Mouse (Mus musculus): Measurements from ENCODE around the gene Usp36. TPM values are rescaled to one million over a fixed set of nuclear protein-coding genes. Genes with fewer than 3 reads are reported as not detected.

Usp36 gene
- polyA plus RNA-seq, 1 experiment from 2014 or later = 25.6 TPM

DNA sequence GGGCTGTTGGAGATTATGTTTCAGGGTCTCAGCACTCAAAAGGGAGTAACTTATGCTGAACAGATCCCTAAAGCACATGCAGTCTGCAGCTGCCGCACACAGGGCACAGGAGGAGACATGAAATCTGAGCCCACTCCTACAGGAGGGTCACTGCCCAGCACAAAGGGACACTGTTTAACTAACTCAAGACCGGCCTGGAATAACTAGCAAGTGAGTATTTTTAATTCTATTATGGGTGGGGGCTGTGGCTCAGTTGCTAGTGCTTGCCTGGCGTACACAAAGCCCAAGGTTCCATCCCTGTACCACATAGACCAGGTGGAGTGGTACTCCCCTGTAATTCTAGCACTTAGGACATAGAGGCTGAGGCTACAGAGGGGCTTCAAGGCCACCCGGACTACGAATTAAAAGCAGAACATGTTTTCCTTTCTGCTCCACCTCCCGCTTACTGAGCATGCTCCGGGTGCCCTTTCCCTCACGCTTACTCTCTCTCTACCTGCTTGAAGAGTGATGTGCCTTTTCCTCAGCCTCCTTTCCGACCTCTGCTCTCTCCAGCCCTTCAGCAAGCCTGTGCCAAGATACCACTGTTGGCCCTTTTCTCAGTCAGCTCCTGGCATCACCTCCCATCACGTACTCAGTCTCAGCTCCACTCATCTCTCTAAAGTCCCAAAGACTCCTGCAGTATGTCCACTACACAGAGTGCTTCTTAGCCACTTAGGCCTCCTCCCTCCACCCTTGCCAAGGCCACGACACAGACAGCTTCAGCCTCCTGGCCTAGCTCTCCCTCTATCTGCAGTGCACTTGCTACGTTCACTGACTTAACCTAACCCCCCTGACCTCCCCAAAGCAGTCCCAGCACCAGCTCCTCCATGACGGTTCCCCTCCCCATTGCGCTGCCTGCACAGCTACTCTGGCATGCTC lies 50.5 kb downstream of the Usp36 start:
- Histone ChIP-seq H3K27me3 (ENCODE audit: low read depth, poor library complexity, severe bottlenecking) (no peaks in the 10 kb centered on the region), H3K36me3 (no peaks in the 10 kb centered on the region), H3K27ac (peak overlapping the region; percentile 91), H3K4me3 (peak overlapping the region; percentile 37), H3K9me3 (replicated peaks) (no peaks in the 10 kb centered on the region), H3K4me1 (peaks cover 69% of the 10 kb centered on the region)
- WGBS = 40% methylated on average over 14 of the region's 14 CpGs
- DNase-seq (ENCODE audit: low spot score) = peak; percentile 73

DNA sequence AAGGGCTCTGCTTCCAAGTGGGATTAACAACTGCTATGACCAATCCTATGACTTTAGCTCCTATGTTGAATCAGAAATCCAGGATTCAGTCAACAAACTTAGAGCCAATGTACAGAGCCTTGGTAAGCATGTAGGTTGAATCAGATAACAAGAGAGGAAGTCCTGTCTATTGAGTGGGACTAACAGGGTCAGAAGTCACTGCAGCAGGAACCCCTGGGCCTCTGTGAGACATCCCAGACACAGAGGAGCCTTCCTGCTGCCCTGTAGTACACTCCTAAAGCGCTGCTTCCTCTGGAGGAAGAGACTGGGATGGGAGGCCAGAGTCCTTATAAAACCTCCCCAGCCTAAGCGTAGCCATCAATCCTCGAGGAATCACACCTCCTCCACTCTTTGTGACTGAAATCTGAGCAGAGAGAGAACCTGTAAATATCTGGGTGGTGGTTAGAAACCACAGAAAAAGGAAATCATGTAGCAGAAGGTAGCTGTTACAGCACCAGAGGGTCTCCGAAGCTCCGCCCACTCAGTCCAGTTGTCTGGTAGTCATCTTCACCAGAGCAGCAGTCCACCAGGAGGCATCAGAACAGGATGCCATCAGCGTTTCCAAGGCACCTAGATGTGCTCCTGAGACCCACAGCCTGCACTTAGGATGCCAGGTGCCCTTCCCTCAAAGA lies 53.4 kb downstream of the Usp36 start:
- 45% methylated on average over 6 of the region's 6 CpGs for WGBS
- DNase-seq (ENCODE audit: low spot score) = no peak
- peaks cover 64% of the 10 kb centered on the region for H3K4me1 ChIP-seq
- H3K27me3 ChIP-seq (ENCODE audit: low read depth, poor library complexity, severe bottlenecking) = no peaks in the 10 kb centered on the region
- no peaks in the 10 kb centered on the region for H3K36me3 ChIP-seq
- H3K9me3 ChIP-seq (replicated peaks) = no peaks in the 10 kb centered on the region
- H3K27ac ChIP-seq = peak overlapping the region; percentile 91
- no peak overlapping the region for H3K4me3 ChIP-seq

DNA sequence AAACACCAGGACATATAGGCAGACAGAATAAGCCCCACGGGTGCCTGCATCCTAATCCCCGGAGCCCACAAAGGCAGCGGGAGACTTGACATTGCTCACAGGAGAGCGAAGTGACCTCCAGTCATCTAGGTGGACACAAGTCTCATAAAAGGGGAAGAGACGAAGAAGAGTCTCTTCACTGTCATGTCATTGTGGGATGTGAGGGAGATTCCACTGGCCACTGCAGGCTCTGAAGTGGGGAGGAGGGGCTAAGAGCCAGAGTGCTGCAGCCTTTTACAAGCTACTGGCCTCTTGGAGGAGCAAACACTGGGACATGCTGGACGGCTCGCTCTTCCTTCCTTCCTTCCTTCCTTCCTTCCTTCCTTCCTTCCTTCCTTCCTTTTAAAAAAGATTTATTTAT lies 55.1 kb downstream of the Usp36 start:
- Histone ChIP-seq H3K36me3 (no peaks in the 10 kb centered on the region), H3K27ac (no peak overlapping the region), H3K4me1 (peaks cover 51% of the 10 kb centered on the region), H3K9me3 (replicated peaks) (no peaks in the 10 kb centered on the region), H3K27me3 (ENCODE audit: low read depth, poor library complexity, severe bottlenecking) (no peaks in the 10 kb centered on the region), H3K4me3 (no peak overlapping the region)
- WGBS = 81% methylated on average over 7 of the region's 7 CpGs
- no peak for DNase-seq (ENCODE audit: low spot score)

DNA sequence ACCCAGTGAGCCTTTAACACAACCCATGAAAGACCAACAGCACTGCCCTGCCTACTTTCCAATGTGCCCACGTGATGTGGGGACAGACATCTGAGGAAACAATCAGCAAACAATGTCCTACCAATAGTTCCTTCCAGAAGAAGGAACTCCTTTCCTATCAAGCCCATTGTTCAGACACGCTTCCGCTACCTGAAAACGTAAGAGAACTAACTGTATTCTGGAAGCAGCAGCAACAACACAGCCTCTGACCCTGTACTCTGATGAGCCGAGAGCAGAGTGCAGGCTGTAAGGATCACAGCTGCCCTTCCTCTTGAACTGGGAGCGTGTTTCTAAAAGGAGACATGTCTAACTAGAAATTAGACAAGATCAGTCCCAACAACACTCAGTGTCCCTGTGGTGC lies 55.5 kb downstream of the Usp36 start:
- WGBS = 80% methylated on average over 6 of the region's 6 CpGs
- DNase-seq (ENCODE audit: low spot score) = no peak
- no peak overlapping the region for H3K4me3 ChIP-seq
- H3K36me3 ChIP-seq = no peaks in the 10 kb centered on the region
- H3K27me3 ChIP-seq (ENCODE audit: low read depth, poor library complexity, severe bottlenecking) = no peaks in the 10 kb centered on the region
- peaks cover 46% of the 10 kb centered on the region for H3K4me1 ChIP-seq
- H3K27ac ChIP-seq = no peak overlapping the region
- no peaks in the 10 kb centered on the region for H3K9me3 ChIP-seq (replicated peaks)

DNA sequence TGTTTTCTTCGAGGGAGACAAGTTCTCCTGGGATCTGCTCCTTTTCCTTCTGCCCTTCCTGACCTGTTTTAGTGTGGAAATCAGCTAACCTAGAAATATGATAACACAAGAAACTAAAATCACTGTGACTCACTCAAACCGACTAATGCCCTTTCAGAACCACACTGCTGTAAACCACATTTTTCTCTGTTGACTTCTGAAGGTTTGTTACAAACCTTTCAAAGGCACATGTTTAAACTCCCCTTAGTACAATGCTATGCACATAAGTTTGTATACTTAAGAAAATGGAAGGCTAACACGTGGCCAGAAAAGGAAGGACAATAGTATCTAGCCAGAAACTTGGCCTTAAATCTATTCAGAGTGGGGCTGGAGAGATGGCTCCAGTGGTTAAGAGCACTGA lies 56.1 kb downstream of the Usp36 start:
- H3K36me3 ChIP-seq = no peaks in the 10 kb centered on the region
- no peak overlapping the region for H3K27ac ChIP-seq
- H3K9me3 ChIP-seq (replicated peaks) = no peaks in the 10 kb centered on the region
- no peaks in the 10 kb centered on the region for H3K27me3 ChIP-seq (ENCODE audit: low read depth, poor library complexity, severe bottlenecking)
- peaks cover 41% of the 10 kb centered on the region for H3K4me1 ChIP-seq
- DNase-seq (ENCODE audit: low spot score) = no peak
- H3K4me3 ChIP-seq = no peak overlapping the region
- WGBS = 84% methylated on average over 3 of the region's 3 CpGs

DNA sequence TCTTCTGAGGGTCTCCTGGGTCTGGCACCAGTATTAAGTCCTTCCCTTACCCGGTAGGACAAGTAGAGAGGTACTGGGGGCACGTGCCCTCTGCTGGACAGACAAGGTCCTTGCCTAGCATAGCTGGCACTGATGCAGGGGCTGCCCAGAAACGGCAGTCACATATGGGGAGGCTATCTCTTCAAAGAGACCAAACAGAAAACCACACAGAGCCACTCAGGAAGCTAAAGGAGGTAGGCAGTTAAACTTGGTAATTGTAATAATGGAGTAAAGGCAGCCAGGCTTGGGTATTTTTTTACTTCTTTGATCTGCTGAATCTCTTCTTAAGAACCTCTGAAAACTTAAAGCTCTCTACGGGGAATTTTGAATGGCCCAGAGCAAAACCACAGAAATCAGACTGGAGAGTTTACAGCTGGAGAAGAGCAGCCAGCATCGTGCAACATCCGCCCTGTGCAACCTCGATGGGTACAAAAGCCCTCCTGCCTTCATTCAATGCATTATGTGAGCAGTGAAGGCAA lies 57.7 kb downstream of the Usp36 start:
- WGBS = 55% methylated on average over 7 of the region's 7 CpGs
- DNase-seq (ENCODE audit: low spot score) = no peak

DNA sequence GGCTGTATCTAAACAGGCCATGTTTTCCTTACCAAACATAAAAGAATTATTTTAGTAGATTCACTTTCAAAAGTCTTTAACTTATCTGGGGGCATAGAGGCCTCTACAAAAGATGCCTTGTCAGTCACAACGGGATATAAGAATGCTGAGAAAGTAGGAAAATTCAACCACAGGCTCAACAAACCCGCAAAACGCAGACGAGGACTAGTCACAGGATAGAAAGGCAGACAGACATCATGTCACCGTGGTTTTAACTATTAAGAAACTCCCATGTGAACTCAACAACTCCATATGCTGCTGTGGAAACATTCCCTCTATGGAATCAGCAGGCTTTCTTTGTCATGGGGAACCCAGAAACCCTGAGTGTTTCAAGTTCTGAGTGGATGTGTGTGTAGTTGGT lies 60.1 kb downstream of the Usp36 start:
- no peak overlapping the region for H3K27ac ChIP-seq
- 94% methylated on average over 5 of the region's 5 CpGs for WGBS
- no peaks in the 10 kb centered on the region for H3K27me3 ChIP-seq (ENCODE audit: low read depth, poor library complexity, severe bottlenecking)
- DNase-seq (ENCODE audit: low spot score) = no peak
- H3K36me3 ChIP-seq = no peaks in the 10 kb centered on the region
- peaks cover 26% of the 10 kb centered on the region; the same call in 1 of the 2 replicates for H3K4me1 ChIP-seq
- no peaks in the 10 kb centered on the region for H3K9me3 ChIP-seq (replicated peaks)
- no peak overlapping the region for H3K4me3 ChIP-seq

More for the DNA sequence above, 57.7 kb downstream of the Usp36 start:
- Histone ChIP-seq H3K36me3 (no peaks in the 10 kb centered on the region), H3K27me3 (ENCODE audit: low read depth, poor library complexity, severe bottlenecking) (no peaks in the 10 kb centered on the region), H3K27ac (peak overlapping the region; percentile 59; the same call in 1 of the 2 replicates), H3K4me3 (no peak overlapping the region), H3K9me3 (replicated peaks) (no peaks in the 10 kb centered on the region), H3K4me1 (peaks cover 25% of the 10 kb centered on the region)

DNA sequence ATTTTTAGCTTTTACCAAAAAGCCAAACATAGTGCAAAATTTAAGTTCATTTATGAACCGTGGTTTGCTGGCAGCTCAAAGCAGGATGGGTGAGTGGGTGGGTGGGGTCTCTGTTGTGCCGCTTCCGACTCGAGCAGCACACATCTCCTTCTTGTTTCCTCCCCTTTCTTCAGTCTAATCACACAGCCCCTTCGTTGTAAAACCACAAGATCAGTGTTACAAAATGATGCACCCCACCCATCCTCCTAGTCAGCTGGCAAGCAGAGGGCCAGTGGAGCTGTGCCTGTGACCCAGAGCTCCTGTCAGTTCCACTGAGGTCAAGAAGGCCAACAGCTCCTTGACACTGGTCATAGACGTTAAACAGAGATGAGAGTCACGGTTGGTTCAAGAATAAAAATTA lies 62.4 kb downstream of the Usp36 start:
- no peaks in the 10 kb centered on the region for H3K36me3 ChIP-seq
- no peak for DNase-seq (ENCODE audit: low spot score)

DNA sequence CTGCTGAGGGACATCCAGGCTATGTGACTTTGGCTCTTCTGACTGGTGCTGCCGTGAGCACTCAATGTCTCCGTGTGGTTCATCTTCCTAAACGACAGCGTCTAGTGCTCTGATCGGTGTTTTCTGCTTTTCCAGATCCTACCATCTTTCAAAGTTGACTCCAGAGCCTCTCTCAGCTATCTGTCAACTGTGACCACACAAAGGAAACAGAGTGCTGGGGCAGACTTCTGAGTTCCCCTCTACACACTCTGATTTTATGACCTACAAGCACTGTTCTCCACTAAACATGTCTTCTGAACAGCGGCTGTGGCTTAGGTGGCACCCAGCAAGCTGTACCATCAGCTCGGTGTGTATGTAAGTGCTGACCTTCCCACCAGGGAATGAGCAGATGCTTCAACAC lies 63.2 kb downstream of the Usp36 start:
- 88% methylated on average over 7 of the region's 7 CpGs for WGBS
- Histone ChIP-seq H3K27me3 (ENCODE audit: low read depth, poor library complexity, severe bottlenecking) (no peaks in the 10 kb centered on the region), H3K36me3 (no peaks in the 10 kb centered on the region), H3K9me3 (replicated peaks) (no peaks in the 10 kb centered on the region), H3K4me1 (peaks cover 26% of the 10 kb centered on the region), H3K27ac (no peak overlapping the region), H3K4me3 (no peak overlapping the region)
- no peak for DNase-seq (ENCODE audit: low spot score)

More for the DNA sequence above, 62.4 kb downstream of the Usp36 start:
- Histone ChIP-seq H3K27ac (no peak overlapping the region), H3K9me3 (replicated peaks) (no peaks in the 10 kb centered on the region), H3K4me3 (no peak overlapping the region), H3K27me3 (ENCODE audit: low read depth, poor library complexity, severe bottlenecking) (no peaks in the 10 kb centered on the region), H3K4me1 (peaks cover 28% of the 10 kb centered on the region)
- 83% methylated on average over 7 of the region's 7 CpGs for WGBS

DNA sequence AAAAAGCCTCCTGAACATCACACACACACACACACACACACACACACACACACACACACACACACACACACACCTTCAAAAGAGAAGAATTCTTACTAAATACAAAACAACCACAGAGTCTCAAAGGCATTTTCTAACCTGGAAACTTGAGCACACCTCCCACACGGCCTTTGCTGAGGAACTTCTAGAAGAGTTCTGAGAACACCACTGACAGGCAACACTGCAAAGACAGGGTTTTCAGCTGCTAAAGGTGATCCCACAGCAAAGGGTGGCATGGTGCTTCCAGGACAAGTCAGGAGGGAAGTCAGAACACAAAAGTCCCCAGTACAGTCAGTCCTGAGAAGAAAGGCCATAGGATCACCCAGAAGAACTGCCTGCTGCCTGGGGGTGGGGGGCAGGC lies 64.2 kb downstream of the Usp36 start:
- no peak overlapping the region; the same call in 1 of the 2 replicates for H3K27ac ChIP-seq
- H3K36me3 ChIP-seq = no peaks in the 10 kb centered on the region
- DNase-seq (ENCODE audit: low spot score) = no peak
- H3K4me1 ChIP-seq = peaks cover 31% of the 10 kb centered on the region
- no peak overlapping the region for H3K4me3 ChIP-seq
- WGBS = 69% methylated on average over 1 of the region's 1 CpGs
- H3K9me3 ChIP-seq (replicated peaks) = no peaks in the 10 kb centered on the region
- H3K27me3 ChIP-seq (ENCODE audit: low read depth, poor library complexity, severe bottlenecking) = no peaks in the 10 kb centered on the region

DNA sequence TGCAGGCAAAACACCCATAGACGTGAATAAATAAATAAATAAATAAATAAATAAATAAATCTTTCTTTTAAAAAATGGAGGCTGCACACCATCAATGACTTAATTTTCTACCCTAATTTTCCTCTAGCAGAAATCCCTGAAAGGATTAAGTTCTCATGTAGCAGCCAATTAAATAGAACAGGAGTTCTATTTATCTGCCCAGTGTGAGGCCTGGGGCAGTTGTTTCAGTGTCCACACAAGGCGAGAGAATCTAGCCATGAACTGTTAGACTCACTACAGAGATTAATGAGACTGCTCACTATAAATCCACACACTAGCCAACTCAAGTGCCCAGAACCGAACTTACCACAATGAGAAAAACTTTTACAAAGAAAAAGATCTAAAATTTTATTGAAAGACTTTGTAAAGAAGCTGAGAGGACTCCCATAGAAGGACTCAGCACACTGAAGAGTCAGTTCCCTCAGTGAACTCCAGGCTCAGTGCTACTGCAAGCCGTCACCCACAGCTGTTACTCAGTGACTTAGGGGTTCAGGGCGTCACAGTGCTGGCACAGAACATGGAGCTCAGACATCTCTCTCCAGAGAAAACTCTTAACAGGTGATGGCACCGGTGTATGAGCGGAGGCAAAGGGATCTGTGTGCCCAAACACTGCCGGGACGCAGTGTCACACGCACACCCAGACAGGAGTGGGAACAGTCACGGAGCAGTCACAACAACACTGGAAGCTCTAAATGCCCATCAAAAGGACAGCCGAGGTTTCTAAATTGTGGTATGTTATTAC lies 64.8 kb downstream of the Usp36 start:
- peak overlapping the region; percentile 44; the same call in 1 of the 2 replicates for H3K27ac ChIP-seq

DNA sequence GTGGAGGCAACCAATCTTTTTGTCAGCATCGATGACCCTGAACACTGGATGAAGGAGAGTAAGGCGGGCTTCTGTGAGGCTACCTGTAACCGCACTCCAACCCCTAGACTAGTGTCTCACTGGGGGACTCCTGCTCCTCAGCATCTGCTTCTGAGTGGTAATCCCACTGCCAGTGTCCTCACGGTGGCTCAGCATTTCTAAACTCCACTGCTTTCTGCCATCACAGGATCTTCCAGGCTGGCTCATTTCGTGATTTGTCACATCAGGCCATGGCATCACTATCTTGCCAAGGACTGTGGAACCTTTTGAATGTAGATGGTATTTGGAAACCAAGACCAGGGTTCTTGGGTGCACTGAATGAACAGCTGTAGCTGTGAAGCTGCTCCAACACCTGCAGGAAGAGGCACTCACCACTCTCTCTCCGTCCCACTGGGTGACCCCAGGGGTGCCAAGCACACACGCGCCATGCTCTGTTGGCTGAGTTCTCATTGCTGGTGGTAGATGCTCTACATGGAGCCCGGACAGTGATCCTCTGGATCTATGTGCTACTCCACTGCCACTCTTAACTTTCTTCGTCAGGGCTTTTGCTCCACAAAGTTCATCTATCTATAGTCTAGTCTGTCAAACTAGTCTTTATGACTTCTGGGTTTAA lies 66.5 kb downstream of the Usp36 start:
- Histone ChIP-seq H3K27me3 (ENCODE audit: low read depth, poor library complexity, severe bottlenecking) (no peaks in the 10 kb centered on the region), H3K27ac (no peak overlapping the region), H3K9me3 (replicated peaks) (no peaks in the 10 kb centered on the region), H3K36me3 (no peaks in the 10 kb centered on the region), H3K4me1 (peaks cover 33% of the 10 kb centered on the region), H3K4me3 (no peak overlapping the region)
- WGBS = 87% methylated on average over 10 of the region's 10 CpGs
- no peak for DNase-seq (ENCODE audit: low spot score)

More for the DNA sequence above, 64.8 kb downstream of the Usp36 start:
- WGBS = 81% methylated on average over 12 of the region's 12 CpGs
- H3K9me3 ChIP-seq (replicated peaks) = no peaks in the 10 kb centered on the region
- peaks cover 33% of the 10 kb centered on the region for H3K4me1 ChIP-seq
- no peaks in the 10 kb centered on the region for H3K36me3 ChIP-seq
- no peak for DNase-seq (ENCODE audit: low spot score)
- no peaks in the 10 kb centered on the region for H3K27me3 ChIP-seq (ENCODE audit: low read depth, poor library complexity, severe bottlenecking)
- no peak overlapping the region for H3K4me3 ChIP-seq
